Mouse (Mus musculus): Measurements from ENCODE around the gene Ffar4. TPM values are rescaled to one million over a fixed set of nuclear protein-coding genes. Genes with fewer than 3 reads are reported as not detected.

The Ffar4 gene
- 1.0 and 1.1 TPM in 2 replicates for polyA plus RNA-seq (2014; fragmentation: Nextera tagmentation; extraction: Ambion mirVana)

DNA sequence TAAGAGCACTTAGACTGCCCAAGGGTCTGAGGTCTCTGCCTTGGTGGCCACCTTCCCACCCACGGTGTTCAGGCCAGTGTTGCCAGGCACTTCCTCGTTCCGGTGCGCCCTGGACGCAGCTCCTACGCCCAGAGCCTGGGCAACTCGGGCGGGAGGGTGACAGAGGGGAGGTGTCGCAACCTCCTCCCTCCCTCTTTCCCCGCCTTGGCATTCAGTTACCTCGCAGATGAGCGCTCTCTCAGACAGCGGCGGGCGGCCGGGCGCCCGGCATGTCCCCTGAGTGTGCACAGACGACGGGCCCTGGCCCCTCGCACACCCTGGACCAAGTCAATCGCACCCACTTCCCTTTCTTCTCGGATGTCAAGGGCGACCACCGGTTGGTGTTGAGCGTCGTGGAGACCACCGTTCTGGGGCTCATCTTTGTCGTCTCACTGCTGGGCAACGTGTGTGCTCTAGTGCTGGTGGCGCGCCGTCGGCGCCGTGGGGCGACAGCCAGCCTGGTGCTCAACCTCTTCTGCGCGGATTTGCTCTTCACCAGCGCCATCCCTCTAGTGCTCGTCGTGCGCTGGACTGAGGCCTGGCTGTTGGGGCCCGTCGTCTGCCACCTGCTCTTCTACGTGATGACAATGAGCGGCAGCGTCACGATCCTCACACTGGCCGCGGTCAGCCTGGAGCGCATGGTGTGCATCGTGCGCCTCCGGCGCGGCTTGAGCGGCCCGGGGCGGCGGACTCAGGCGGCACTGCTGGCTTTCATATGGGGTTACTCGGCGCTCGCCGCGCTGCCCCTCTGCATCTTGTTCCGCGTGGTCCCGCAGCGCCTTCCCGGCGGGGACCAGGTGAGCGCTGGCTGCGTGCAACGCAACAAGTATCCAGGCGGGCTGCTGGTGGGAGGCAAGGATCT lies at the start of gene Ffar4:
Ffar4 (plus strand) TSS at position 214 of the 901 bp plus-strand sequence.
- Histone ChIP-seq H3K27me3 (ENCODE audit: control insufficient read depth, insufficient read depth, low read length) (peaks cover 32% of the 10 kb centered on the region), H3K9ac (ENCODE audit: low read depth, low read length) (peak within 1 kb of the TSS; percentile 37; the same call in 1 of the 2 replicates), H3K36me3 (ENCODE audit: control insufficient read depth, insufficient read depth, low read length) (no peaks in the 10 kb centered on the region), H3K9me3 (ENCODE audit: control insufficient read depth, low read length) (no peaks in the 10 kb centered on the region), H3K4me3 (ENCODE audit: low read length) (peak within 1 kb of the TSS; percentile 31), H3K4me1 (ENCODE audit: control insufficient read depth, insufficient read depth, low read length) (0 out of 2 replicates have a peak, but pooled peaks cover 8% of the 10 kb centered on the region), H3K27ac (ENCODE audit: low read depth, low read length) (no peak within 1 kb of the TSS), H3K4me2 (replicated peaks; ENCODE audit: low read depth, low read length) (peak within 1 kb of the TSS; percentile 55)
- 1% methylated on average over 77 of the region's 77 CpGs for WGBS
- peak; percentile 46 for ATAC-seq (ENCODE audit: low FRiP score, low TSS enrichment)

DNA sequence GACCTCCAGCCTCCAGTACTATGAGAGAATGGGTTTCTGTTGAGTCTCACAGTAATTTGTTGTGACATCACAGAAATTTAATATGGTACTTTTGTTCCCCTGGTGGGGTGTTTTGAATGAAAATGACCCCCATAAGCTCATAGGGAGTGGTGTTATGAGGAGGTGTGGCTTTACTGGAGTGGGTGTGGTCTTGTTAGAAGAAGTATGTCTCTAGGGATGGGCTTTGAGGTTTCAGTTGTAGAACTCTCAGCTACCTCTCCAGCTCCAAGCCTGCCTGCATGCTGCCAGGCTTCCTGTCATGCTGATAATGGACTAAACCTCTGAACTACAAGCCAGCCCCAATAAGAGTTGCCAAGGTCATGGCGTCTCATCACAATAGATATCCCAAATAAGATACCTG lies 47.2 kb upstream of the Ffar4 start:
- ATAC-seq (ENCODE audit: low FRiP score, low TSS enrichment): no peak
- no peak overlapping the region for H3K4me2 ChIP-seq (replicated peaks; ENCODE audit: low read depth, low read length)
- H3K4me1 ChIP-seq (ENCODE audit: control insufficient read depth, insufficient read depth, low read length): 0 out of 2 replicates have a peak, but pooled peaks cover 3% of the 10 kb centered on the region
- H3K36me3 ChIP-seq (ENCODE audit: control insufficient read depth, insufficient read depth, low read length): no peaks in the 10 kb centered on the region
- WGBS: 96% methylated on average over 1 of the region's 1 CpGs
- H3K27ac ChIP-seq (ENCODE audit: low read depth, low read length): no peak overlapping the region
- H3K9me3 ChIP-seq (ENCODE audit: control insufficient read depth, low read length): no peaks in the 10 kb centered on the region
- no peak overlapping the region for H3K4me3 ChIP-seq (ENCODE audit: low read length)
- no peaks in the 10 kb centered on the region for H3K27me3 ChIP-seq (ENCODE audit: control insufficient read depth, insufficient read depth, low read length)
- no peak overlapping the region for H3K9ac ChIP-seq (ENCODE audit: low read depth, low read length)

GRCm38 (mm10) chr19:38053227-38054041 lies 43.4 kb upstream of the Ffar4 start:
- H3K4me3 ChIP-seq (ENCODE audit: low read length): peak overlapping the region; percentile 79
- no peak for ATAC-seq (ENCODE audit: low FRiP score, low TSS enrichment)
- no peaks in the 10 kb centered on the region for H3K27me3 ChIP-seq (ENCODE audit: control insufficient read depth, insufficient read depth, low read length)
- H3K27ac ChIP-seq (ENCODE audit: low read depth, low read length): no peak overlapping the region
- peaks cover 8% of the 10 kb centered on the region; the same call in 1 of the 2 replicates for H3K36me3 ChIP-seq (ENCODE audit: control insufficient read depth, insufficient read depth, low read length)
- H3K9me3 ChIP-seq (ENCODE audit: control insufficient read depth, low read length): no peaks in the 10 kb centered on the region
- peak overlapping the region; percentile 37; the same call in 1 of the 2 replicates for H3K9ac ChIP-seq (ENCODE audit: low read depth, low read length)
- WGBS: 27% methylated on average over 8 of the region's 8 CpGs
- H3K4me2 ChIP-seq (replicated peaks; ENCODE audit: low read depth, low read length): peak overlapping the region; percentile 56
- H3K4me1 ChIP-seq (ENCODE audit: control insufficient read depth, insufficient read depth, low read length): peaks cover 11% of the 10 kb centered on the region; the same call in 1 of the 2 replicates

GRCm38 (mm10) chr19:38054149-38054719 lies 42.6 kb upstream of the Ffar4 start:
- peaks cover 11% of the 10 kb centered on the region; the same call in 1 of the 2 replicates for H3K4me1 ChIP-seq (ENCODE audit: control insufficient read depth, insufficient read depth, low read length)
- peak overlapping the region; percentile 56 for H3K4me2 ChIP-seq (replicated peaks; ENCODE audit: low read depth, low read length)
- no peaks in the 10 kb centered on the region for H3K27me3 ChIP-seq (ENCODE audit: control insufficient read depth, insufficient read depth, low read length)
- H3K4me3 ChIP-seq (ENCODE audit: low read length): peak overlapping the region; percentile 79
- H3K27ac ChIP-seq (ENCODE audit: low read depth, low read length): 0 out of 2 replicates have a peak overlapping the region, but pooled peaks have one; percentile 15
- H3K9me3 ChIP-seq (ENCODE audit: control insufficient read depth, low read length): no peaks in the 10 kb centered on the region
- peak overlapping the region; percentile 37 for H3K9ac ChIP-seq (ENCODE audit: low read depth, low read length)
- peak; percentile 90 for ATAC-seq (ENCODE audit: low FRiP score, low TSS enrichment)
- WGBS: 2% methylated on average over 23 of the region's 23 CpGs
- H3K36me3 ChIP-seq (ENCODE audit: control insufficient read depth, insufficient read depth, low read length): peaks cover 14% of the 10 kb centered on the region; the same call in 1 of the 2 replicates

DNA sequence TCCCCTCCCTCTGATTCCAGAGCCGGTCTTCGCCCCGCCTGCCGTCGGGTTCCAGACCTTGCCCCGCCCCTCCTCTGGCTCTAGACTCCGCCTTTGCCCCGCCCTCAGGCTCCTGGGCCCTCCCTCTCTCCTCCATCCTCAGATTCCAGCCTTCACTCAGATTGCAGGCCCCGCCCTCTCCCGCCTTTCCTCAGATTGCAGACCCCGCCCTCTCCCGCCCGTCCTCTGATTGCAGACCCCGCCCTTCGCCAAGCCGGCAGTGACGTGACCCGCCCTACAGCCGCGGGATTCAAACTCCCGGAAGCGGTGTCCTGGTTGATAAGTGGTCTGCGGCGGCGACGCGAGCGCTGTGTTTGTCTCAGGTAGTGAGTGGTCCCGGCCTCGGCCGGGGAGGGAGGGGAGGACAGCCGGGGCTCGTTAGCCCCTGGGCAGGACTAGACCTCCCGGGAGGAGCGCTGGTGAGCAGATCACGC lies 42.1 kb upstream of the Ffar4 start, which contains the start of gene Cep55:
Cep55 (plus strand) TSS at position 292 of the 473 bp plus-strand sequence.
- H3K4me1 ChIP-seq (ENCODE audit: control insufficient read depth, insufficient read depth, low read length): peaks cover 11% of the 10 kb centered on the region; the same call in 1 of the 2 replicates
- peak within 1 kb of the TSS; percentile 76 for H3K27ac ChIP-seq (ENCODE audit: low read depth, low read length)
- H3K27me3 ChIP-seq (ENCODE audit: control insufficient read depth, insufficient read depth, low read length): no peaks in the 10 kb centered on the region
- peak within 1 kb of the TSS; percentile 68 for H3K4me2 ChIP-seq (replicated peaks; ENCODE audit: low read depth, low read length)
- ATAC-seq (ENCODE audit: low FRiP score, low TSS enrichment): peak; percentile 96
- no peaks in the 10 kb centered on the region for H3K9me3 ChIP-seq (ENCODE audit: control insufficient read depth, low read length)
- H3K9ac ChIP-seq (ENCODE audit: low read depth, low read length): peak within 1 kb of the TSS; percentile 75
- peak within 1 kb of the TSS; percentile 79 for H3K4me3 ChIP-seq (ENCODE audit: low read length)
- WGBS: 1% methylated on average over 35 of the region's 36 CpGs
- peaks cover 19% of the 10 kb centered on the region for H3K36me3 ChIP-seq (ENCODE audit: control insufficient read depth, insufficient read depth, low read length)

DNA sequence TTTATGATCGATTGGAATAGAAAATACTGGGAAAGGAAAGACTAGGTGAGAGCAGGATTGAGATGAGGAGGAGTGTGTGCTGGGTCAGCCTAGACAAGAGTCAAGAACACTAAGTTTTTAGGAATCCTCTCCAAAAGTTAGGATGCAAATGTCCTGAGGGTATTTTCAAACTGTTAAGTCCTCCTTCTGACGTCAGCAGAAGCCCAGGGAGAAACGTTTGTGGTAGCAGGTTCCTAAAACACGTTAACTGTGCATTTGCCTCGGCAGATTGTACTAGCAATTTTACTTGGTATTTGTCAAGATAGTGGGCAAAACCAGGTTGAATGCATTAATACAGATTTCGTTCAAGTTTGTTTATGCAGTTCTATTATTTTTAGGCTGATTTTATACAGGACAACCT lies 41.1 kb upstream of the Ffar4 start:
- 15% methylated on average over 6 of the region's 6 CpGs for WGBS
- Histone ChIP-seq H3K4me1 (ENCODE audit: control insufficient read depth, insufficient read depth, low read length) (peaks cover 11% of the 10 kb centered on the region; the same call in 1 of the 2 replicates), H3K4me3 (ENCODE audit: low read length) (peak overlapping the region; percentile 79), H3K4me2 (replicated peaks; ENCODE audit: low read depth, low read length) (peak overlapping the region; percentile 68), H3K9ac (ENCODE audit: low read depth, low read length) (peak overlapping the region; percentile 75), H3K27ac (ENCODE audit: low read depth, low read length) (no peak overlapping the region), H3K27me3 (ENCODE audit: control insufficient read depth, insufficient read depth, low read length) (no peaks in the 10 kb centered on the region), H3K9me3 (ENCODE audit: control insufficient read depth, low read length) (no peaks in the 10 kb centered on the region), H3K36me3 (ENCODE audit: control insufficient read depth, insufficient read depth, low read length) (peaks cover 28% of the 10 kb centered on the region)
- ATAC-seq (ENCODE audit: low FRiP score, low TSS enrichment): no peak

DNA sequence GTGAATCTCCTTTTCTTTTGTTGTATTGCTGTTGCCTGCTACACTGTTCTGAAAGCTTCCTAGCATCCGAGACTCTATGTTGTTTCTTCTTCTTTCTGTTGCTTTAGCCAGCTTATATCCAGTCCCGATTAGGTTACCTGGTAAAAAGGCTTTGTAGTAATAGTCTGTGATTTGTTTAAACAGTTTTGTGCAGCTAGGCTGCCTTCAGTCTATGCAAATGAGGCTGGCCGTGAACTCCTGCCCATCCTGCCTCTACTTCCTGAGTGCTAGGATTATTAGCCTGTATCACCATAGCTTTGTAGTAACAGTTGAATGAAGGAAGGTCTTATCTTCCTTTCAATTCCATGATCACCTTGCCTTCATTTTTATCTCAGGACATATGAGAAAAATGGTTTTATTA lies 40.6 kb upstream of the Ffar4 start:
- WGBS: 47% methylated on average over 3 of the region's 3 CpGs
- Histone ChIP-seq H3K36me3 (ENCODE audit: control insufficient read depth, insufficient read depth, low read length) (peaks cover 33% of the 10 kb centered on the region), H3K27ac (ENCODE audit: low read depth, low read length) (no peak overlapping the region), H3K4me2 (replicated peaks; ENCODE audit: low read depth, low read length) (peak overlapping the region; percentile 68), H3K9ac (ENCODE audit: low read depth, low read length) (no peak overlapping the region), H3K4me3 (ENCODE audit: low read length) (peak overlapping the region; percentile 79), H3K9me3 (ENCODE audit: control insufficient read depth, low read length) (no peaks in the 10 kb centered on the region), H3K4me1 (ENCODE audit: control insufficient read depth, insufficient read depth, low read length) (peaks cover 11% of the 10 kb centered on the region; the same call in 1 of the 2 replicates), H3K27me3 (ENCODE audit: control insufficient read depth, insufficient read depth, low read length) (no peaks in the 10 kb centered on the region)
- ATAC-seq (ENCODE audit: low FRiP score, low TSS enrichment): no peak

DNA sequence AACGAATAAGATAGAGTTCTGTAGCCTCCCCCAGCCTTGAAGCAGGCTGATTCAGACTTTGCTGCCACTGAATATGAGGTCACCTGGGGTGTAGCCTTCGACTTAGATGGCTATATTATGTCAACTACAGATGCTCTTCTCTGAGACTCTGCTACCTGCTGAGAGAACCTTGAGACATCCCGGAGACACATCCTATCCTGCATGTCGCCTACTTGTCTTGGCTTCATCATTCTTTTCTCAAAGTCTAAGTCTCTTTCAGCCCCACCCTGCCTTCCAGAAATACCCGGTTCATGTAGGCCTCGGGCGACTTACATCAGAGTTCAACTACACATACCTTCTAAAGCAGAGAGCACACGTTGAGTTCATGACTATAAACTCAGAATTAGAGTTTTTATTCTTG lies 39.9 kb upstream of the Ffar4 start:
- Histone ChIP-seq H3K27me3 (ENCODE audit: control insufficient read depth, insufficient read depth, low read length) (no peaks in the 10 kb centered on the region), H3K36me3 (ENCODE audit: control insufficient read depth, insufficient read depth, low read length) (peaks cover 37% of the 10 kb centered on the region), H3K27ac (ENCODE audit: low read depth, low read length) (no peak overlapping the region), H3K9ac (ENCODE audit: low read depth, low read length) (no peak overlapping the region), H3K4me3 (ENCODE audit: low read length) (no peak overlapping the region), H3K4me2 (replicated peaks; ENCODE audit: low read depth, low read length) (no peak overlapping the region), H3K9me3 (ENCODE audit: control insufficient read depth, low read length) (no peaks in the 10 kb centered on the region), H3K4me1 (ENCODE audit: control insufficient read depth, insufficient read depth, low read length) (peaks cover 11% of the 10 kb centered on the region; the same call in 1 of the 2 replicates)
- WGBS: 90% methylated on average over 8 of the region's 8 CpGs
- ATAC-seq (ENCODE audit: low FRiP score, low TSS enrichment): no peak

Data from kidney, embryonic 14.5 days (tissue).